Mouse (Mus musculus): ENCODE measurements around the gene Ugt1a10. TPM values are rescaled to one million over a fixed set of nuclear protein-coding genes. Genes with fewer than 3 reads are reported as not detected.
A peak's percentile ranks its signal among the peaks of the same experiment; 100 is the strongest.

Ugt1a10 gene
- polyA plus RNA-seq, 1 experiment from 2014 or later = not detected

DNA sequence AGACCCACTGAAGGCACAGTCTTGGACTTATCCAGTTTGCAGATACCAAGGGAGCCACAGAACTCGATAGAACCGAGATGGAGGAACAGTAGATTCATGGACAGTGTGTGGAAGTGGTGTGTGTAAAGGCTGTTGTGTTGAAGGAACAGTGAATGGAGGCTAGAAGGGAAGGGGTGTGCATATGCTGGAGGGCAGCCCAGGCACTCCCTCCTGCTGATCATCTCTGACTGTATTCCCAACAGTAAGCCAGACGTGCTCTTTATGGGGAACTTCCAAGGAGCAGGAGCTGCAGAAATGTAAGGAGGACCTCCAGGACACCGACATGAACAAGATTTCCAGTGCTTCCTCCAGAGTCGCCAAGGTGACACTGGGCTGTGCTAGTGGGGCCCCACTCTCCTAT is 194.8 kb downstream of the Ugt1a10 start:
- H3K27ac ChIP-seq = no peak overlapping the region
- peaks cover 81% of the 10 kb centered on the region for H3K9me3 ChIP-seq (replicated peaks)
- no peaks in the 10 kb centered on the region for H3K27me3 ChIP-seq (ENCODE audit: low read depth, poor library complexity, severe bottlenecking)
- H3K4me3 ChIP-seq = no peak overlapping the region
- DNase-seq (ENCODE audit: low spot score) = no peak
- H3K4me1 ChIP-seq = no peaks in the 10 kb centered on the region
- H3K36me3 ChIP-seq = no peaks in the 10 kb centered on the region
- WGBS = 84% methylated on average over 5 of the region's 5 CpGs

DNA sequence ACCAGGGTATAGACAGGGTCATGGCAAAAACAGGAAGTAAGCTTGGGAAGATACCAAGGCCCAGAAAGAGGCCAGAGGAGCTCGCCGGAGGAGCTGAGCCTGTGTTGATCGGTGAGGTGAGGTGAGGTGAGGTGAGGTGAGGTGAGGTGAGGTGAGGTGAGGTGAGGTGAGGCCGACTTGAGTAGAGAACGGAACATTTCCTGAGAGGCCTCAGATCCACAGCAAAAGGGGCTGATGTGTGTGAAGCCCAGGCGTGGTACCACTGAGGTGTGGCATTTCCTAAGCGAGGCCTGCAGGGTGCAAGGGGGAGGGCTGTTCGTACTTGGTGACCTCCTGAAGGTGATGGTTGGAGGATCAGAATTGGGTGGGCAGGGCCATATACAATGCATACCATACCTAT is 197.9 kb downstream of the Ugt1a10 start:
- no peak overlapping the region for H3K4me3 ChIP-seq
- WGBS = 74% methylated on average over 8 of the region's 8 CpGs
- H3K27me3 ChIP-seq (ENCODE audit: low read depth, poor library complexity, severe bottlenecking) = no peaks in the 10 kb centered on the region
- no peak overlapping the region for H3K27ac ChIP-seq
- DNase-seq (ENCODE audit: low spot score) = no peak
- no peaks in the 10 kb centered on the region for H3K36me3 ChIP-seq
- peaks cover 88% of the 10 kb centered on the region for H3K9me3 ChIP-seq (replicated peaks)
- no peaks in the 10 kb centered on the region for H3K4me1 ChIP-seq

DNA sequence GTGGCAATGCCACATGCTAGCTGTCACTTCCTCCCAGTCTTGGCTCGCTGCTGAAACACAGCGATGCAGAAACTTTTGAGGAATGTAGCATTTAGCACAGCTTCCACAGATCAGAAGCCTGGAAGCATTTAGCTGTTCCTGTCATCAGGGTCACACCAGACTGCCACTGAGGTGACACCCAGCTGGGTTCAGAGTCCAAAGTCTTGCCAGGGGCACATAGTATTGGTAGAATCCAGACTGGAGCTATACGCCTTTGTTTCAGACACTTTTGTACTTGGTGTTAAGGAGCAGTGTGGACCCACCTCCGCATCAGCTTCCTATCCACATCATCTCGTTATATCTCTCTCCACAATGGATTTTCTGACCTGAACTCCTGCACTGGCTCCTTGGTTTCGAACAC is 198.4 kb downstream of the Ugt1a10 start:
- Histone ChIP-seq H3K27ac (no peak overlapping the region), H3K4me3 (no peak overlapping the region), H3K9me3 (replicated peaks) (peaks cover 88% of the 10 kb centered on the region), H3K36me3 (no peaks in the 10 kb centered on the region), H3K4me1 (no peaks in the 10 kb centered on the region), H3K27me3 (ENCODE audit: low read depth, poor library complexity, severe bottlenecking) (no peaks in the 10 kb centered on the region)
- 78% methylated on average over 6 of the region's 6 CpGs for WGBS
- no peak for DNase-seq (ENCODE audit: low spot score)

DNA sequence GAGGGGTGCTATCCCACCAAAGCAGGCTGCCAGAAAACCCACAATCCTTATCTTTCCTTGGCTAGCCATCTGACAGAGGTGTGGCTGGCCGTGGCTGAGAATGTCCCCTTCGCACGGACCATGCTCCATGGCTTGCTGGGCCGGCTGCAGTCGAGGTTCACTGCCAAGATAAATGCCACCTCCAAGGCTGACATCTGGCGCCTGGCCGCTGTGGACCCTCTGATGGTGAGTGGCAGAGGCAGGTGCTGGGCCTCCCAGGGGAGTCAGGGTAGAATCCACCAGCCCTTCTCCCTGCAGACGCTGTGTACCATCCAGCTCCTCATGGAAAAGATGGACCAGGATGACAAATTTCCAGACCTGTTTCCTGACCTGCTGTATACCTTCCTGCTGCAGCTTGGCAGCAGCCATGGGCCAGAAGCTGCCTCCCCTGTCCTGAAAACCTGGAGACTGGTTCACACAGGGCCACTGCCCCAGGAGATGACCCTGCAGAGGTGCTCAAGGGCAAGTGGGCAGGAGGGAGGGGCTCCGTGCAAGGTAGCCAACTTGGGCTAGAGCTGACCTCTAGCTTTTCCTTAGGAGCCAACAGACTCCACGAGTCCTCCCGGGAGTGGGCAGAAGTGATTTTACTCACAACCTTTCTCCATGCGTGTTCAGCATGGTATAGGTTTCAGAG is 199.7 kb downstream of the Ugt1a10 start:
- Histone ChIP-seq H3K27ac (no peak overlapping the region), H3K27me3 (ENCODE audit: low read depth, poor library complexity, severe bottlenecking) (no peaks in the 10 kb centered on the region), H3K36me3 (peaks cover 6% of the 10 kb centered on the region), H3K4me1 (no peaks in the 10 kb centered on the region), H3K9me3 (replicated peaks) (peaks cover 83% of the 10 kb centered on the region), H3K4me3 (no peak overlapping the region)
- DNase-seq (ENCODE audit: low spot score) = no peak
- 91% methylated on average over 12 of the region's 12 CpGs for WGBS

DNA sequence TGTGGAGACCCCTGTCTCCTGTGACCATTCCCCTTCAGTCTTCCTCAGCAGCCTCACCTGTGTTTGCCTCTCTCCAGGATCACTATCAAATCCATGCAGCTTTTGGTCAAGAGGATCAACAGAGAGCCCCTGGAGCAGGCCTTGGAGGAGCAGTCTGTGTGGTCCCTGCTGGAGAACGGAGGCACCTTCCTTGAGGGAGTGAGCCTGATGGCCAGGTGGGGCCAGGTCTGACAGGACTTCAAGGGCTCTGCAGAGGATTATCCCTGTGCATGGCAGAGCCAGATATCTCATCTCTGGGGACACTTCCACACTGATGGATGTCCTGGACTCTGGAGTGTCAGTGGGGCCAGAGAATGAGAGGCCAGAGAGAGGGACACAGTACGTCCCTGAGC is 200.3 kb downstream of the Ugt1a10 start:
- H3K27me3 ChIP-seq (ENCODE audit: low read depth, poor library complexity, severe bottlenecking) = no peaks in the 10 kb centered on the region
- peaks cover 79% of the 10 kb centered on the region for H3K9me3 ChIP-seq (replicated peaks)
- no peak overlapping the region for H3K27ac ChIP-seq
- H3K4me1 ChIP-seq = no peaks in the 10 kb centered on the region
- H3K4me3 ChIP-seq = no peak overlapping the region
- H3K36me3 ChIP-seq = peaks cover 11% of the 10 kb centered on the region
- no peak for DNase-seq (ENCODE audit: low spot score)
- WGBS = 54% methylated on average over 2 of the region's 2 CpGs

DNA sequence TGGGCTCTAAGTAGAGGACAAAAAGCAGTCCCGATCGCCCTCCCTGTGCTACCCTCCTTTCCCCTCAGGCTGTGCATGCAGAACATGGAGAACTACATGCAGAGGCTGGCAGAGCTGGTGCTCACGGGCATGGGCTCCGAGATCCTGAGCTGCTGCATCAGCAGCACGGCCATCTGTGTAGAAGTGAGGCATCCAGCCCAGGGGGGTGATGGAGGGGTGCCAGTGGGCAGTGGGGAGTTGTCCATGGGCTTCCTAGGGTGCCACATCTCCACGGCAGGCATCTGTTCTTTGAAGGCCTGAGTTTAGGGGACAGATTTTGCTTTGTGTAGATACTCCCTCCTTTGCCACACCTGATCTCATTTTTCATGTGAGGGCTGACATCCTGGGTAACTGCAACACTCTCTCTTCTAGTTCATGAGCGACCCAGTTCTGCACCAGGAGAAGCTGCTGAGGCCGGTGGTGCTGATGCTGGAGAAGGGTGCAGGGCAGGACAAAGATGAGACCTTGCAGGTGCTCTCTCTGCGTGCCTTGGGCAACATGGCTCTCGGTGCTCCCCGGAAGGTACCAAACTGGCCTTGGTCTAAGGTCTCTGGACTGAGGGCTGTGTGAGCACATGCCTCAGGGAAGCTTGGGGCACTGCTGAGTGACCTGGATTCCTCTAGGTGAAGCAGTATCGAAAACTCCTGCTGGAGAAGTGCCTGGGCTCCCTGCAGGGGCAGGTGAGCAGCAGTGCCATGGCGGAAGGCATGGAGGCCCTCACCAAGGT is 201.0 kb downstream of the Ugt1a10 start:
- Histone ChIP-seq H3K27ac (no peak overlapping the region), H3K9me3 (replicated peaks) (peaks cover 80% of the 10 kb centered on the region), H3K27me3 (ENCODE audit: low read depth, poor library complexity, severe bottlenecking) (no peaks in the 10 kb centered on the region), H3K4me3 (no peak overlapping the region), H3K4me1 (no peaks in the 10 kb centered on the region), H3K36me3 (peaks cover 18% of the 10 kb centered on the region)
- DNase-seq (ENCODE audit: low spot score) = no peak
- 82% methylated on average over 13 of the region's 13 CpGs for WGBS

DNA sequence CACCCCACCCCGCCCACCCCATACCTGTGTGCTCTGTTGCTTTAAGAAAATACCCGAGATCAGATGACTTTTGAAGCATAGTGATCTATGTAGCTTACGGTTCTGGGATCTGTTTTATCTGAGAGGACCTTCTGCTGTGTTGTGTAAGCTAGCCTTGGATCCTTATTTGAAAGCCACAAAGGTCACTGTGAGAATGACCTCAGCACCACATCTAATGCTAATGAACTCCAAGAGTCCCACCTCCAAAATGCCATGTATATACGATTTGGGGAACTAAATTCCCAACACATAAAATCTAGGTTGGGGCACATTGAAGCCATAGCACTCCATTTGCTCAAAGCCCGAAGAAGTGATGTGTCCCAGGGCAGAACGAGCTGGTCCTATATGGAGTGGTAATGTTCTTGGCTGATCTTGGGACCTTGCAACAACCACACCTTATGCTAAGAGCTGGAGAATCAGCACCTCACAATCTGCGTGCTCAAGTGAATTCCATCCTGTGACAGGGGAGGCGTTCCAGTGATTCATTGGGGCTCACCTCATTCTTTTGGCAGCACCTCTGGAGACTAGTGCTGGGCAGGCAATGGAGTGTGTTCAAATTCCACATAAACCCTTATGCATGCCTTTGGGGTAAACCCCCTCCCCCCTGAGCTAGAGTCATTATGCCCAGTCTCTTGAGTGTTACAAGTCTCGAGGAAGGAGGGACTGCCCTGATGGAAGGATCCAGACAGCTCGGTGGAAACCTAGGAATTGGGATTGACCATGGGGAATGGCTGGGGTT is 201.9 kb downstream of the Ugt1a10 start:
- no peaks in the 10 kb centered on the region for H3K4me1 ChIP-seq
- no peak for DNase-seq (ENCODE audit: low spot score)
- H3K4me3 ChIP-seq = no peak overlapping the region
- peaks cover 80% of the 10 kb centered on the region for H3K9me3 ChIP-seq (replicated peaks)
- H3K36me3 ChIP-seq = peaks cover 27% of the 10 kb centered on the region
- H3K27me3 ChIP-seq (ENCODE audit: low read depth, poor library complexity, severe bottlenecking) = no peaks in the 10 kb centered on the region
- WGBS = 81% methylated on average over 10 of the region's 10 CpGs
- H3K27ac ChIP-seq = no peak overlapping the region

DNA sequence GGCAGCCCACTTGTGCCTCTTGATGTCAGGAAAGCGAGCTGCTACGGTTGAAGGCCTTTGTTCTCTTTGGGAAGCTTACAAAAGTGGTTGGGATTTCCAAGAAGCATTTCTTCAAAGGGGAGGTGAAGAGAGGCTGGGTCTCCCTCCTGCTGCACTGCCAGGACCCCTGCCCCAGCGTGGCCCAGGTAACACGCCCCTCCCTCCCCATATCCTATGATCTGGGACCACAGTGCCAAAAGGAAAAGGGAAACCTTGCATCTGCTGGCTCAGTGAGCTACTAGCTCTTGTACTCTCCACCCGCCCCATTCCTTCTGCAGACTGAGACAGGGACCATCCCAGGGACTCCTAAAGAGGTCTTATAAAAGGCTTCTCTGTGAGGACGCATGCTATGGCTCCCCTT is 202.5 kb downstream of the Ugt1a10 start:
- H3K36me3 ChIP-seq = peaks cover 33% of the 10 kb centered on the region
- no peaks in the 10 kb centered on the region for H3K27me3 ChIP-seq (ENCODE audit: low read depth, poor library complexity, severe bottlenecking)
- H3K4me3 ChIP-seq = no peak overlapping the region
- no peak for DNase-seq (ENCODE audit: low spot score)
- peaks cover 74% of the 10 kb centered on the region for H3K9me3 ChIP-seq (replicated peaks)
- H3K4me1 ChIP-seq = no peaks in the 10 kb centered on the region
- no peak overlapping the region for H3K27ac ChIP-seq
- 82% methylated on average over 6 of the region's 6 CpGs for WGBS

DNA sequence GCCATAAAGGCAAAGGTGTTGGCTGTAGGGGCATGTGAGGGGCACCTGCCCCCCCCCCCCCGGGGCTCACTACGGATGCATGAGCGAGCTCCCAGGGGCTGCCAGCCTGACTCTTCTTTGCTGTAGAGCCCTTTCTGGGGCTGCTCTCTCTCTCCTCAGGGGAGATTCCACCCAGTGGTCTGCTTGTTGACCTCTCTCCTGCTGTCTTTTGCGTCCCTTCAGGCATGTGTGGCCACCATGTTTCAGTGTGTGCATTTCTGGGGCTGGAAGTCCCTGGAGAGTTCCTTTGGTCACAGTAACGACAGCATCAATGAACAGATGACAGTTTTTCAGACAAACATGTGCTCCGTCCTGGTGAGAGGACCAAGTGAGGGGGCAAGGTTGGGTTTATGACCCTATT is 203.2 kb downstream of the Ugt1a10 start:
- H3K4me3 ChIP-seq = no peak overlapping the region
- H3K9me3 ChIP-seq (replicated peaks) = peaks cover 68% of the 10 kb centered on the region
- 71% methylated on average over 6 of the region's 6 CpGs for WGBS
- no peaks in the 10 kb centered on the region for H3K27me3 ChIP-seq (ENCODE audit: low read depth, poor library complexity, severe bottlenecking)
- no peak for DNase-seq (ENCODE audit: low spot score)
- H3K27ac ChIP-seq = no peak overlapping the region
- H3K36me3 ChIP-seq = peaks cover 40% of the 10 kb centered on the region
- H3K4me1 ChIP-seq = no peaks in the 10 kb centered on the region

DNA sequence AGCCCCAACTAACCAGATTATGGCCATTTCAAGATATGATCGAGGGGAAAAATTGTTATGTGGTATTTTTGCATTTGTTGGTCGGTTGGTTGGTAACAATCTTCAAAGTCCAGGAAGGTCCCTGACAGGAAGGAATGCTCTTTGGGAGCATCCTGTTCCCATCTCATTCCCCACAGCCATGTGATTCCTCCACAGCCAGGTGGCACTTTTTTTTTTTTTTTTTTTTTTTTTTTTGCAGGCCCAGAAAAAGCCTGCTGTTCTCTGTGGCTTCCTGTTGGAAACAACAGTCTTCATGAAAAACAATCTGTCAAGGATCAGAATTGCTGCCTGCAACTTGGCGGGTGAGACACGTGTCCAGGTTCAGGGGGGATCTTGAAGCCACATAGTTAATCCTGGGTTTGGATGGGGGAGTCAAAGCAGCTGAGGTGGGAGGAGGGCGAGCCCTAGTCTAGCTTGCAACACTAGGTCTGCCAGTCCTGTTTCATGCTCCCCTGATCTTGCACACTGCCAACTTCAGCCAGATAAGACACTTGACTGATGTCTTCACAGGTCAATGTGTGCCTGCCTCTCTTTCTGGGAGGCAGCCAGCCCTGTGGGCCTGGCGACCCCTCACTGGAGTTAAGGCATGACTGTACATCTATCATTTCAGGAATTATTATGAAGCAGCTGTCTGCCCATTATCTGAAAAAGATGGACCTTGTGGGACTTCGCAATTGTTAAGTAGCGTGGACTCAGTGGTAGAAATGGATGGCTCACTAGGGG is 203.9 kb downstream of the Ugt1a10 start:
- DNase-seq (ENCODE audit: low spot score) = peak; percentile 68
- WGBS = 80% methylated on average over 8 of the region's 8 CpGs
- Histone ChIP-seq H3K36me3 (peaks cover 47% of the 10 kb centered on the region), H3K27ac (no peak overlapping the region), H3K4me3 (no peak overlapping the region), H3K27me3 (ENCODE audit: low read depth, poor library complexity, severe bottlenecking) (no peaks in the 10 kb centered on the region), H3K4me1 (no peaks in the 10 kb centered on the region), H3K9me3 (replicated peaks) (peaks cover 68% of the 10 kb centered on the region)

DNA sequence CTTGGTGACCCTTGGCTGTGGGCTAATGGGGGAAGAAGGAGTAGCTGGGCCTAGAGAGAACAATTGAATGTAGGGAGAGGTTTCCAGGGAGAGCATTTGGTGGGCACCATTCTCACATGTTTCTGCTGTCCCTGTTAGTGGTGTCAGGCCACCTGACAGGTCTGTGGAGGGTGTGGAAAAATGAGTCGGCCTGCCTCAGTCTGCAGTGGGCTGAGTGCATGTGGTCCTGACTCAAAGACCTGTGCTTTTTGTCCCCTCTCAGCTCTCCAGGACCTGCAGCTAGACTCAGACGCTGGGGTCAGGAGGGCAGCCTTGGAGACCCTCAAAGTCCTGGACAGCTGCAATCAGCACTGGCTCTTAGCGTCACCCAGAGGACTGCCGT is 204.4 kb downstream of the Ugt1a10 start:
- Histone ChIP-seq H3K4me3 (no peak overlapping the region), H3K36me3 (peaks cover 53% of the 10 kb centered on the region), H3K9me3 (replicated peaks) (peaks cover 63% of the 10 kb centered on the region), H3K27me3 (ENCODE audit: low read depth, poor library complexity, severe bottlenecking) (no peaks in the 10 kb centered on the region), H3K4me1 (no peaks in the 10 kb centered on the region), H3K27ac (no peak overlapping the region)
- 78% methylated on average over 4 of the region's 4 CpGs for WGBS
- no peak for DNase-seq (ENCODE audit: low spot score)

DNA sequence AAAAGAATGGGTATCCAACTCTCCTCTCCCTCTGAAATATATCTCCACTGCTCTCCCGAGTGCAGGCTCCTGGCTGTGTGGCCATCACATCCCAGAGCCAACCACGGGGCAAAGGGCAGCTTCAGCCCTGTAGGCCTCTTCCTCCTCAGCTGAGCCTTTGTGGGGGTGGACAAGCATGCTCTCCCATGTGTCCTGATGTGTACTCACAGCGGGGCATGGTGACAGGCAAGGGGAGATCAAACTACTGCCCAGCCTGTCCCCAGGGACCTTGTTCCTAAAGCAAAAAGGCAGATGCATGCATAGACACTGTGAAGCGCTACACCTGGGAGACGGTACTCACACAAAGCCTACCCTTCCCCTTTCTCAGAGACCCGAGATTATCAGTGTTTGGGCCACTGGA is 204.9 kb downstream of the Ugt1a10 start:
- 86% methylated on average over 6 of the region's 6 CpGs for WGBS
- Histone ChIP-seq H3K27me3 (ENCODE audit: low read depth, poor library complexity, severe bottlenecking) (no peaks in the 10 kb centered on the region), H3K4me1 (no peaks in the 10 kb centered on the region), H3K27ac (no peak overlapping the region), H3K36me3 (peaks cover 58% of the 10 kb centered on the region), H3K9me3 (replicated peaks) (peaks cover 58% of the 10 kb centered on the region), H3K4me3 (no peak overlapping the region)
- no peak for DNase-seq (ENCODE audit: low spot score)
